Mouse (Mus musculus): ENCODE results near the gene Scel.
A peak's percentile ranks its signal among the peaks of the same experiment; 100 is the strongest.

Gene Scel

GRCm38 (mm10) chr14:103651106-103651505, 138.0 kb downstream of the Scel start:
- DNase-seq (ENCODE audit: low spot score), result no peak

GRCm38 (mm10) chr14:103651562-103651961, 138.4 kb downstream of the Scel start:
- DNase-seq (ENCODE audit: low spot score), result peak; percentile 1

GRCm38 (mm10) chr14:103652524-103652923, 139.4 kb downstream of the Scel start:
- no peak for DNase-seq (ENCODE audit: low spot score)

- no peak for DNase-seq (ENCODE audit: low spot score)
Observed at GRCm38 (mm10) chr14:103653800-103654199, 140.7 kb downstream of the Scel start.

DNA sequence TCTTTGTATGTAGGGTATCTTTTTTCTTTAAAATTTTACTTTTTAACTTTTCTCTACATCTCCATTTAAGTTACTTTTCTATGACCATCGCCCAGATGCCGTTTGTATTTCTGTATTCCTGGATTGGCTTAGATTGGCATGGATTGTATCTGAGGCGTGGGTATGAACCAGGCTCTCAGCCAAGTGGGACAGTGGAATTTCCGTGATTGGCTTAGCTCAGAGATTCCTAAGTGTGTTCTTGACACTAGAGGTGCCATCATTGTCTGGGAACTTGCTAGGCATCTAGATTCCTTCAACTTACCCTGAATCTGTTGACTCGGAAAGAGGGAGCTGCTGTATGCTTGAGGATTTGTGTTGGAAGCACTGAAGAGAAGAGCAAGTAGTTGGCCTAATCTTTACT, 142.3 kb downstream of the Scel start:
- DNase-seq (ENCODE audit: low spot score), result no peak

GRCm38 (mm10) chr14:103657876-103658275, 144.7 kb downstream of the Scel start:
- no peak for DNase-seq (ENCODE audit: low spot score)

Data from testis, postnatal 14 days (tissue).